Mouse (Mus musculus) c-Kit-positive CD71-negative TER-119-negative erythroid progenitor cells, embryonic 14.5 days (primary cell): Measurements from ENCODE around the gene Olfr1196.
"Not testable (repeated sequence)": the region's sequence is repeated elsewhere in the genome, so short reads cannot be mapped to it uniquely, and the experiment has no call there.

ENCODE experiments used
- DNase-seq: peaks from one replicate; pipeline ENCODE4 v3.0.0-alpha.2; 2013; ENCODE audit warnings: low read depth

The Olfr1196 gene

GRCm38 (mm10) chr2:88704497-88704896, at the start of gene Olfr1196:
Olfr1196 (minus strand) TSS chr2:88704597.
- DNase-seq = no peak

- no peak for DNase-seq
These were observed 46.9 kb upstream of the Olfr1196 start, which contains the start of gene Olfr1198 for GRCm38 (mm10) chr2:88751270-88751669. Olfr1198 (minus strand) TSS chr2:88751370.

GRCm38 (mm10) chr2:88743379-88743778, 39.0 kb upstream of the Olfr1196 start:
- no peak for DNase-seq

GRCm38 (mm10) chr2:88732266-88732665, 27.9 kb upstream of the Olfr1196 start, which contains the start of gene Olfr1197:
Olfr1197 (minus strand) TSS chr2:88732366.
- no peak for DNase-seq

- DNase-seq = no peak
These were observed 15.3 kb downstream of the Olfr1196 start, which contains the start of gene Olfr1195 for GRCm38 (mm10) chr2:88689087-88689486. Olfr1195 (minus strand) TSS chr2:88689187.

- DNase-seq = not testable (repeated sequence)
These were observed 29.1 kb downstream of the Olfr1196 start, which contains the start of gene Olfr1193 for GRCm38 (mm10) chr2:88675328-88675727. Olfr1193 (plus strand) TSS chr2:88675628.

- DNase-seq = no peak
These were observed 56.2 kb downstream of the Olfr1196 start, which contains the start of gene Olfr1192-ps1 for GRCm38 (mm10) chr2:88648209-88648608. Olfr1192-ps1 (plus strand) TSS chr2:88648509.
